Mouse (Mus musculus) liver, embryonic 11.5 days (tissue): ENCODE results near the gene Sox5. TPM values are rescaled to one million over a fixed set of nuclear protein-coding genes. Genes with fewer than 3 reads are reported as not detected.

Experiments
- ATAC-seq: fragments of 200-750 bp; cut with Nextera tagmentation; replicated peaks from 2 replicates; pipeline ENCODE4 v1.8.0; 2017; ENCODE audit warnings: moderate number of reproducible peaks, mild to moderate bottlenecking, moderate TSS enrichment, moderate library complexity; ENCODE audit not compliant: low FRiP score
- DNase-seq: peaks from one replicate; pipeline ENCODE4 v3.0.0-alpha.2; 2017; ENCODE audit warnings: low spot score
- H3K27ac ChIP-seq: fragments of 300-500 bp; sonication (generic); 2 replicates; pipeline ENCODE4 v1.5.1; 2014; ENCODE audit warnings: mild to moderate bottlenecking, low read depth, low read length, control low read depth
- H3K27me3 ChIP-seq: fragments of 300-500 bp; sonication (generic); replicated peaks from 2 replicates; pipeline ENCODE4 v1.6.1; 2014; ENCODE audit warnings: low read length, mixed read lengths; ENCODE audit not compliant: control insufficient read depth, insufficient read depth
- H3K36me3 ChIP-seq: fragments of 300-500 bp; sonication (generic); 2 replicates; pipeline ENCODE4 v1.6.1; 2014; ENCODE audit warnings: mild to moderate bottlenecking, low read length, moderate library complexity, mixed read lengths; ENCODE audit not compliant: control insufficient read depth, insufficient read depth
- H3K4me1 ChIP-seq: fragments of 300-500 bp; sonication (generic); replicated peaks from 2 replicates; pipeline ENCODE4 v1.6.1; 2014; ENCODE audit warnings: low read length, mixed read lengths; ENCODE audit not compliant: control insufficient read depth, insufficient read depth
- H3K4me2 ChIP-seq: fragments of 300-500 bp; sonication (generic); 2 replicates; pipeline ENCODE4 v1.6.1; 2014; ENCODE audit warnings: mild to moderate bottlenecking, control low read depth, moderate library complexity
- H3K4me3 ChIP-seq: fragments of 300-500 bp; sonication (generic); 2 replicates; pipeline ENCODE4 v1.5.1; 2014; ENCODE audit warnings: low read depth, low read length, control low read depth
- H3K9ac ChIP-seq: fragments of 300-500 bp; sonication (generic); 2 replicates; pipeline ENCODE4 v1.6.1; 2014; ENCODE audit warnings: low read depth, low read length, control low read depth
- H3K9me3 ChIP-seq: fragments of 300-500 bp; sonication (generic); 2 replicates; pipeline ENCODE4 v1.6.1; 2016; ENCODE audit warnings: low read length, inconsistent platforms, mixed read lengths; ENCODE audit not compliant: control insufficient read depth
- WGBS: fragments of 180-500 bp; shearing (Covaris S2); extraction: QIAGEN DNeasy Blood & Tissue Kit; methylation state at CpG from one replicate; pipeline ENCODE4 v1.1.7; 2014; 5-methylcytosine and 5-hydroxymethylcytosine counted together
- polyA plus RNA-seq: library from polyadenylated mRNA; unstranded; fragments of >200 nt; fragmentation: Nextera tagmentation; extraction: Ambion mirVana; gene quantifications from 2 replicates; pipeline ENCODE4 v1.2.1, GENCODE M21; 2014

Sox5 gene
- polyA plus RNA-seq, 1 experiment from 2014 or later: 10.6 TPM

GRCm38 (mm10) chr6:144339006-144339405 lies 442.8 kb downstream of the Sox5 start:
- H3K4me3 ChIP-seq: no peak overlapping the region
- no peak for ATAC-seq
- no peaks in the 10 kb centered on the region for H3K4me1 ChIP-seq
- no peak overlapping the region for H3K27ac ChIP-seq
- WGBS: 74% methylated on average over 13 of the region's 13 CpGs
- no peak for DNase-seq
- H3K4me2 ChIP-seq: no peak overlapping the region
- H3K36me3 ChIP-seq: no peaks in the 10 kb centered on the region
- no peaks in the 10 kb centered on the region for H3K27me3 ChIP-seq
- no peaks in the 10 kb centered on the region for H3K9me3 ChIP-seq
- no peak overlapping the region for H3K9ac ChIP-seq

- Histone ChIP-seq H3K9me3 (no peaks in the 10 kb centered on the region), H3K27me3 (no peaks in the 10 kb centered on the region), H3K36me3 (no peaks in the 10 kb centered on the region), H3K9ac (no peak overlapping the region), H3K27ac (no peak overlapping the region), H3K4me3 (no peak overlapping the region), H3K4me1 (no peaks in the 10 kb centered on the region), H3K4me2 (no peak overlapping the region)
- 83% methylated on average over 4 of the region's 4 CpGs for WGBS
- ATAC-seq (no peak), DNase-seq (no peak)
These were observed 443.6 kb downstream of the Sox5 start for GRCm38 (mm10) chr6:144338221-144338620.

GRCm38 (mm10) chr6:144337436-144337969 lies 444.3 kb downstream of the Sox5 start:
- Histone ChIP-seq H3K27me3 (no peaks in the 10 kb centered on the region), H3K4me2 (no peak overlapping the region), H3K36me3 (no peaks in the 10 kb centered on the region), H3K4me3 (no peak overlapping the region), H3K9me3 (no peaks in the 10 kb centered on the region), H3K4me1 (no peaks in the 10 kb centered on the region), H3K9ac (no peak overlapping the region), H3K27ac (no peak overlapping the region)
- ATAC-seq (no peak), DNase-seq (no peak)
- WGBS: 61% methylated on average over 14 of the region's 14 CpGs

- Histone ChIP-seq H3K4me3 (no peak overlapping the region), H3K27ac (no peak overlapping the region), H3K27me3 (no peaks in the 10 kb centered on the region), H3K4me2 (no peak overlapping the region), H3K9me3 (no peaks in the 10 kb centered on the region), H3K36me3 (no peaks in the 10 kb centered on the region), H3K4me1 (no peaks in the 10 kb centered on the region), H3K9ac (no peak overlapping the region)
- ATAC-seq: no peak
- DNase-seq: no peak
- WGBS: 88% methylated on average over 4 of the region's 4 CpGs
These were observed 445.0 kb downstream of the Sox5 start for GRCm38 (mm10) chr6:144336789-144337188.

- Histone ChIP-seq H3K9me3 (peaks cover 4% of the 10 kb centered on the region; the same call in 1 of the 2 replicates), H3K4me2 (no peak overlapping the region), H3K36me3 (no peaks in the 10 kb centered on the region), H3K4me1 (no peaks in the 10 kb centered on the region), H3K27me3 (no peaks in the 10 kb centered on the region), H3K9ac (no peak overlapping the region), H3K27ac (no peak overlapping the region), H3K4me3 (no peak overlapping the region)
- WGBS: 82% methylated on average over 4 of the region's 4 CpGs
- ATAC-seq (no peak), DNase-seq (no peak)
These were observed 448.6 kb downstream of the Sox5 start for GRCm38 (mm10) chr6:144333146-144333545.

GRCm38 (mm10) chr6:144332027-144332426 lies 449.8 kb downstream of the Sox5 start:
- H3K9ac ChIP-seq: no peak overlapping the region
- peaks cover 4% of the 10 kb centered on the region; the same call in 1 of the 2 replicates for H3K9me3 ChIP-seq
- H3K27ac ChIP-seq: no peak overlapping the region
- no peak overlapping the region for H3K4me2 ChIP-seq
- no peaks in the 10 kb centered on the region for H3K4me1 ChIP-seq
- H3K4me3 ChIP-seq: no peak overlapping the region
- no peaks in the 10 kb centered on the region for H3K27me3 ChIP-seq
- WGBS: 79% methylated on average over 4 of the region's 4 CpGs
- DNase-seq: no peak
- H3K36me3 ChIP-seq: no peaks in the 10 kb centered on the region
- no peak for ATAC-seq

- H3K27ac ChIP-seq: no peak overlapping the region
- H3K27me3 ChIP-seq: no peaks in the 10 kb centered on the region
- no peaks in the 10 kb centered on the region for H3K36me3 ChIP-seq
- no peaks in the 10 kb centered on the region for H3K4me1 ChIP-seq
- no peak overlapping the region for H3K9ac ChIP-seq
- peaks cover 4% of the 10 kb centered on the region; the same call in 1 of the 2 replicates for H3K9me3 ChIP-seq
- DNase-seq: no peak
- no peak overlapping the region for H3K4me3 ChIP-seq
- ATAC-seq: no peak
- 61% methylated on average over 2 of the region's 2 CpGs for whole genome bisulfite sequencing
- no peak overlapping the region for H3K4me2 ChIP-seq
These were observed 452.4 kb downstream of the Sox5 start for GRCm38 (mm10) chr6:144329311-144329930.

GRCm38 (mm10) chr6:144328779-144329178 lies 453.0 kb downstream of the Sox5 start:
- Histone ChIP-seq H3K36me3 (no peaks in the 10 kb centered on the region), H3K4me2 (no peak overlapping the region), H3K9ac (no peak overlapping the region), H3K9me3 (peaks cover 4% of the 10 kb centered on the region; the same call in 1 of the 2 replicates), H3K27me3 (no peaks in the 10 kb centered on the region), H3K4me1 (no peaks in the 10 kb centered on the region), H3K27ac (no peak overlapping the region), H3K4me3 (no peak overlapping the region)
- ATAC-seq (no peak), DNase-seq (no peak)
- 76% methylated on average over 4 of the region's 4 CpGs for WGBS

GRCm38 (mm10) chr6:144326817-144327216 lies 455.0 kb downstream of the Sox5 start:
- Histone ChIP-seq H3K4me1 (no peaks in the 10 kb centered on the region), H3K4me3 (no peak overlapping the region), H3K9me3 (peaks cover 4% of the 10 kb centered on the region; the same call in 1 of the 2 replicates), H3K36me3 (no peaks in the 10 kb centered on the region), H3K9ac (no peak overlapping the region), H3K27ac (no peak overlapping the region), H3K4me2 (no peak overlapping the region), H3K27me3 (no peaks in the 10 kb centered on the region)
- ATAC-seq (no peak), DNase-seq (no peak)
- WGBS: 73% methylated on average over 3 of the region's 3 CpGs
